Mouse (Mus musculus) thymus, postnatal 10 days (tissue): Measurements from ENCODE around the gene Rag1.

Experiments
- DNase-seq, 2 experiments: peaks; one replicate each; pipeline ENCODE4 v3.0.0; 2021; ENCODE audit warnings: low spot score in 2 of 2

Rag1 gene

GRCm38 (mm10) chr2:101638979-101639839 lies 10.1 kb downstream of the Rag1 start:
- no peak for DNase-seq

GRCm38 (mm10) chr2:101628297-101629236 lies 20.7 kb downstream of the Rag1 start:
- no peak for DNase-seq

GRCm38 (mm10) chr2:101627227-101627626 lies 22.1 kb downstream of the Rag1 start:
- no peak for DNase-seq

GRCm38 (mm10) chr2:101624526-101624925 lies 24.8 kb downstream of the Rag1 start, which contains the start of gene Rag2:
Rag2 (plus strand) TSS chr2:101624718.
- peak; percentile 82 to 87 for DNase-seq

GRCm38 (mm10) chr2:101624011-101624410 lies 25.3 kb downstream of the Rag1 start:
- DNase-seq, result no peak

- DNase-seq, result no peak
These were observed 26.3 kb downstream of the Rag1 start for GRCm38 (mm10) chr2:101623042-101623441.

- DNase-seq, result no peak
These were observed 27.7 kb downstream of the Rag1 start for GRCm38 (mm10) chr2:101621611-101622010.

- peak in 1 of 2 experiments; percentile 62 for DNase-seq
These were observed 28.4 kb downstream of the Rag1 start for GRCm38 (mm10) chr2:101620899-101621298.

- no peak for DNase-seq
These were observed 30.9 kb downstream of the Rag1 start for GRCm38 (mm10) chr2:101618373-101618772.

GRCm38 (mm10) chr2:101615464-101616305 lies 33.6 kb downstream of the Rag1 start:
- no peak for DNase-seq

GRCm38 (mm10) chr2:101610861-101611260 lies 38.4 kb downstream of the Rag1 start:
- no peak for DNase-seq

GRCm38 (mm10) chr2:101608232-101608894 lies 40.9 kb downstream of the Rag1 start:
- peak; percentile 79 to 84 for DNase-seq

- DNase-seq, result no peak
These were observed 46.2 kb downstream of the Rag1 start for GRCm38 (mm10) chr2:101603099-101603498.

- DNase-seq, result peak; percentile 47 to 51
These were observed 48.6 kb downstream of the Rag1 start for GRCm38 (mm10) chr2:101600703-101601102.

- DNase-seq, result no peak
These were observed 50.8 kb downstream of the Rag1 start for GRCm38 (mm10) chr2:101598190-101599181.

GRCm38 (mm10) chr2:101597186-101597585 lies 52.1 kb downstream of the Rag1 start:
- no peak for DNase-seq

GRCm38 (mm10) chr2:101594681-101595080 lies 54.6 kb downstream of the Rag1 start:
- no peak for DNase-seq

- no peak for DNase-seq
These were observed 56.4 kb downstream of the Rag1 start for GRCm38 (mm10) chr2:101592886-101593285.

GRCm38 (mm10) chr2:101592023-101592841 lies 57.1 kb downstream of the Rag1 start:
- DNase-seq, result peak in 1 of 2 experiments; percentile 3
